Mouse (Mus musculus) common myeloid progenitor, adult 5-6 weeks (primary cell): ENCODE data around the gene Slc6a4. TPM values are rescaled to one million over a fixed set of nuclear protein-coding genes. Genes with fewer than 3 reads are reported as not detected.

Experiments used
- total RNA-seq: library from RNA; stranded (forward); fragments of 200-1000, 187-1606 nt; gene quantifications from 2 replicates; pipeline ENCODE4 v1.2.3, GENCODE M21; 2017

The Slc6a4 gene
- total RNA-seq, 1 experiment from 2014 or later, result 0.23 TPM

Other genes starting within 250 kb of the Slc6a4 start
- gene Gosr1, start 235.0 kb upstream of the Slc6a4 start, total RNA-seq, result 38.4 and 52.3 TPM in 2 replicates
- gene Cpd, start 151.6 kb upstream of the Slc6a4 start, total RNA-seq, result 11.6 and 11.8 TPM in 2 replicates
- gene Tmigd1, start 96.4 kb upstream of the Slc6a4 start, total RNA-seq, result not detected in 2 replicates
- 192 and 213 TPM in 2 replicates for gene Blmh, start 73.8 kb upstream of the Slc6a4 start, total RNA-seq
- gene Nsrp1, start 79.8 kb downstream of the Slc6a4 start, total RNA-seq, result 31.0 and 33.9 TPM in 2 replicates
- gene Efcab5, start 190.4 kb downstream of the Slc6a4 start, total RNA-seq, result 0.55 and 0.92 TPM in 2 replicates
- gene Ssh2, start 217.7 kb downstream of the Slc6a4 start, total RNA-seq, result 29.5 and 38.2 TPM in 2 replicates